Mouse (Mus musculus): Measurements from ENCODE around the gene Slc39a11.
A peak's percentile ranks its signal among the peaks of the same experiment; 100 is the strongest.

The Slc39a11 gene

DNA sequence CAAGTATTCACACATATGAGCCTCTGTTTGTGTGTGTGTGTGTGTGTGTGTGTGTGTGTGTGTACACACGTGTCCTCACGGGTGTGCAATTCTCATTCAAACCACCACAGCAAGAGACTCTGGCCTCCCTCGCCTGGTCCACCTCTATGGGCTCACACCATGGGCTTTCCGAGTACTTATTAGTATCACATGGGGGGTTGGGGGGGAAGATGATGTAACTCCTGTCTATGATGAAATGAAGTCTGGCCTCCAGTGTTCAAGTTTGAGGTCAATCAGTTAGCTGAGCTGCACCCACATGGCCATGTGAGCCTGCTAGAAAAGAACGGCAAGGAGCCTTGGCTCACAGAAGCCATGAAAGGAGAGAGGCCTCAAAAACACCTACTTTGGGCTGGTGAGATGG, 16.5 kb downstream of the Slc39a11 start:
- no peak for DNase-seq (ENCODE audit: low spot score in 2 of 2)

DNA sequence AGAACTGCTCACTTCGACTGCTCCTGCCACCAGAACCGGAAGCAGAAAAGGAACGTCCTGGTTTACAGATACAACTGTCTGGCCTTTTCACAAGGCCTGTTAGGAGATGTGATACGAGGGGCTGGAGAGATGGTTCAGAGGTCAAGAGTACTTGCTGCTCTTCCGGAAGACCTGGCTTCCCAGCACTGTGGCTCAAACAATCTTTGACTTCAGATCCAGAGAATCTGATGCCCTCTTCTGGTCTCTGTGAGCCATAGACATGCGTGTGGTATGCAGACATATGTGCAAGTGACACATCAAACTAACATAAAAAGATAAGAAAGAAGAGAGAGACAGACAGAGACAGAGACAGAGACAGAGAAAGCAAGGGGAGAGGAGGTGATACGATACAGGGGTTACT, 17.6 kb downstream of the Slc39a11 start:
- DNase-seq (ENCODE audit: low spot score in 2 of 2), result no peak

DNA sequence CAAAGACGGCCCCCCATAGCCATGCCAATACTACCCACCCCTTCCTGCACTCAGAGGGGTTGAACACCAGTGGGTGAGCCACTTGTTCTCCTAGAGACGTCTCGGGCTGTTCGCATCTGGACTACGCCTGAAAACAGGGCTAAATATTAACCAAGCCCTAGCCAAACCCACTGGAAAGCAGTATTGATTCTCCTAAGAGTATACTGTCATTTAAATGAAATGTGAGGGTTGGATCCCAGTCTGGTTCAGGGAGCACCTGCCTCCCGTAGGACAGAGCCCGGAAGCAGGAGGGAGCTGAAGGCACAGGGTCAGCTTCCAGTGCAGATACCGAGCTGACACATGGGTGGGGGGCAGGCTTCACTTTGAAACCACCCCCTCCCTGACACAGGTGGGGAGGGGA, 18.0 kb downstream of the Slc39a11 start:
- DNase-seq (ENCODE audit: low spot score in 2 of 2), result no peak

DNA sequence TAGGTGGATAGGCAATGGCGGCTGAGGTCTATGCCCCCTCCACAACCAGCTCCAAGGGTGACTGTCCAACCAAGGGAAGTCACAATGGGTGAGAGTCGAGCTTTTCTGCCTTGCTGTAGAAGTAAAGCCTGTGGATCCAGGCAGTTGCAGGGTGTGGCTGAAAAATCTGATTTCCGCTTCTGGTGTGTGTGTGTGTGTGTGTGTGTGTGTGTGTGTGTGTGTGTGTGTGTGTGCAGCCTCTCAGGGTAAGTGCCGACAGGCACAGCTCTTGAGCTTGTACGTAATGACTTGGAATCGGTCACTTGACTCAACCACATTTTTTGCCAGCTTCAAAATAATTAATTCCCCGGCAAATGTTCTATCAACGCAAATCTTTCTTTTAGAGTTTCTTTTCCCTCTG, 18.6 kb downstream of the Slc39a11 start:
- no peak for DNase-seq (ENCODE audit: low spot score in 2 of 2)

DNA sequence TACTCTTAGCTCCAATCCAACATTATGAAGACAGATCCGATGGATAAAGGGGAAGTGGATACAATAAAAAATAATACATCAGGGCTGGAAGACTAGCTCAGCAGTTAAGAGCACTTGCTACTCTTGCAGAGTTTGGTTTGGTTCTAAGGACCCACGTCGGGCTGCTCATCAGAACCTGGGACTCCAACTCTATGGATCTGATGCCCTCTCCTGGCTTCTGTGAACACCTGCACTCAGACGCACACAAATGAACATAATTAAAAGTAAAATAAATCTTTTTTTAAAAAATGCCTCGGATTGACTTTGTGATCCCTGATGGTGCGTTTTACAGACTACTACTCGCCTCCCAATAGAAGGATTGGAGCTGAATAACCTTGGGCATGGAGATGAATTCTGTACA, 19.2 kb downstream of the Slc39a11 start:
- no peak for DNase-seq (ENCODE audit: low spot score in 2 of 2)

DNA sequence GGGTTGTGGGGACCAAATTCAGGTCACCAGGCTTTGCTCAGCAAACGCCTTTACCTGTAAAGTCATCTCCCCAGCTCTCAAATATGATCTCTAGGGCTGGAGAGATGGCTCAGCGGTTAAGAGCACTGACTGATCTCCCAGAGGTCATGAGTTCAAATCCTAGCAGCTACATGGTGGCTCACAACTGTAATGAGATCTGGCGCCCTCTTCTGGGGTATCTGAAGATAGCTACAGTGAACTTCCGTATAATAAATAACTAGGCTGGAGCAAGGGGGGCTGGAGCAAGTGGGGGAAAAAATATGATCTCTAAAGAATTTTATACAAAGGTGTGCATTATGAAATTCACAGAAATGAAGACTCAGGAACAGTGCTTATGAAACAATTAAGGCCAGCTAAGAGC, 22.1 kb downstream of the Slc39a11 start:
- DNase-seq (ENCODE audit: low spot score in 2 of 2), result no peak

DNA sequence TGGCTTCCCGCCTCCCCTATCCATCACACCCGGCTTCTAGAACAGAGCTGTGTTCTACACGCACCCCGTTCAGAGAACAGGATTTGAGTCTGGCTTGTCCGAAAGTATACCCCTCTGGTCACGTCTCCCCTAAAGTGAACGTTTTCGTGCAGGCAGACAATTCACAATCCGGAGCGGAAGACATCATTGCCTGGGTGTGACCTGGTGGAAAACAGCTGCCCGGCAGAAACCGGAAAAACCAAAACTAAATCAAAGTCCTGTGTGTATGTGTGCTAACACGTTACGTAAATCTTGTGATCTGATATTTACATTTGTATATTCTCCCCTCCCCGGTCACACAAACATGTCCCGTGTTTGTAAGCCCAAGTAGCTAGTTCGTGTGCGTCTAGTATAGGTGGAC, 24.4 kb downstream of the Slc39a11 start:
- DNase-seq (ENCODE audit: low spot score in 2 of 2), result no peak

DNA sequence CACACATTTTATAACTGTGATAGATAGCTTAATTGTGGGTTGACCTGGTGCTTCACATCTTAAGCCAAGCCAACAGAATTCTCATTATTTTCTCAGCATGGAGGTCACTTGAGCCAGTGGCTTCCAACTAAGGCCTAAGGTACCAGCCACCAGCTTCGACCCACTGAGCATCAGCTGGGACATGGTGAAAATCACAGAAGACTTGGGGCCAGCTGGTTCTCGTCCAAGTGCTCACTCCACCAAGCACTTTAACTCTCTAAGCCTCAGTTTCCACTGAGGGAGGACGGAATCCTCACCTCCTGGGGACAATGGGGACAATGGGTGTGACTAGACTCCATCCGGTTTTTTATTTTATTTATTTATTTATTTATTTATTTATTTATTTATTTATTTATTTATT, 27.9 kb downstream of the Slc39a11 start:
- DNase-seq (ENCODE audit: low spot score in 2 of 2), result no peak

DNA sequence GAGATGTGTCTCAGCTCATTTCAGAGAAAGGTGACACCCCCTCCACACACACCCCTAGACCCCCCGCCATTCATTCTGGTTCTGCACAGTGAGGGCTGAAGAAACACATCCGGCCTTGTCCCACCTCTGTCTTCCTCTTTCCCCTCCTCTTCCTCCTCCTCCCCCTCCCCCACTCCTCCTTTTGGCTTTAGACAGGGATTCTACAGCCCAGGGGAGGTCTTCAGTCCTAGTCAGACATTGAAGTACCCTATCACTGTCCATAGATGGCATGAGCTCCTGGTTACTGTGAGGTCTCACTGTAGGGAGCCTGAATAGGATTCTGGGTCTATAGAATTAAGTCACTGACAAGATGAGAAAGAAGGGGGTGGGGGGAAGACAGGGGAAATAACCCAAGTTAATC, 28.9 kb downstream of the Slc39a11 start:
- DNase-seq (ENCODE audit: low spot score in 2 of 2), result no peak

DNA sequence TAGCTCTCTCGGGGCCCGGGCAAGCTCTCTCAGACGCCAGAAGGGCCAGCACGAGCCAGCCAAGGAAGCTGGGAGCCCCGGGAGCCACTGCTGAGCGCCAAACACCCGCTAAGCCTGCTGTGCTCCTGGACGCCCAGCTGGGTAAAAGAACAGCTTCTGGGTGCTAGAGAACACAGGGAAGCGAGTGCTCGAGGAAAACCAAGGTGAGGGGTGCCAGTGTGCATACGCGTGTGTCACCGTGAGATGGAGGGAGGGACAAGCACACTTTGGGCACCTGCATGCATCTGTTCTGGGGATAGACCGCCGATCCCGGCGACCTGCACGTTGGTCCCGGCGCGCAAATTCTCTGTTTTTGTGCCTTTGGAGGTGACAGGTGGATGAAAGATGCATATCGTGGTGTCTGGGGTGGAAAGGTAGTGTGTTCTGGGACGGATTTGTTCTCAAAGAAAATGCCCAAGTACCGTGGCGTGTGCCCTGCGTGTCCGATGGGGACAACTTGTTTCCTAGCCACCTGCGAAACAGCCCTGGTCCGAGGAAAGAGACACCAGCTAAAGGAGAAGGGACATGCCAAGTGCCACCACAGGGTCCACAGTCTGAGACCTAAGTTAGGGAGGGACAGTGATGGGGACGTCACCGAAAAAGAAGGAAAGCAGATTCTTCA, 30.3 kb downstream of the Slc39a11 start:
- DNase-seq (ENCODE audit: low spot score in 2 of 2), result no peak

DNA sequence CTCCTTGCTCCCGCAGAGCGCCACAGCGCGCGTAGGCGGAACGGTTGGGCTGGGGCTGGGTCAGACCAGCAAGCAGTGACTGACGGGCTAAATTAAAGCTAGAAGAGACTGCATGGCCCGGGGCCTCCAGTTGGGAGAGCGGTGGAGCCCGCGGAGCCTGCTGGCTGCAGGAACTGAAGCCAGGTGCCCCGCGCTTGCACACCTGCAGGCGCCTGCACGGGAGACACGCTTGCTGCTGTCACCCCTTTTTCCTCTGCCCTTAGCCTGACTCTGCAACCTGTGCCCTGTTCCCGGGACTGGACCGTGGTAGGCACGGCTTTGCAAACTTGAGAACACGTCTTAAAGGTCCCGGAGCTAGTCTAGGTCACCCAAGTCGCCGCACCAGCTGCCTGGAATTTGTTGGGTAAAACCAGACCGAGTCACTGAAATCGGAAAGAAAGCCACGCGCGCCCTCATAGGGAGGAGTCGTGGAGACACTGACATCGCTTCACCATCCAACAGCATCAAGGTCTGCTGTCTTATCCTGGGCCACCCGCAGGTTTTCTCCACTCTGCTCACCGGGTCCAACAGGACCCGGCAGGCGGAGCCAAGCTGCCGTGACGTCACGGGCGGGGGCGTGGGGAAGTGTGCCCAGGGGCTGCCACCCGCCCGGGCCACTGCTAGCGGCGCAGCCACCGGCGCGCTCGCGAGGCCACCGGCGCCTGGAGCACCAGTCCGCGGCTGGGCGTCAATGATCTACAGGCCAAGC, 31.0 kb downstream of the Slc39a11 start, which contains the start of gene Sstr2:
Sstr2 (plus strand) TSS at position 671 of the 748 bp plus-strand sequence.
- peak; percentile 76 to 78 for DNase-seq (ENCODE audit: low spot score in 2 of 2)

DNA sequence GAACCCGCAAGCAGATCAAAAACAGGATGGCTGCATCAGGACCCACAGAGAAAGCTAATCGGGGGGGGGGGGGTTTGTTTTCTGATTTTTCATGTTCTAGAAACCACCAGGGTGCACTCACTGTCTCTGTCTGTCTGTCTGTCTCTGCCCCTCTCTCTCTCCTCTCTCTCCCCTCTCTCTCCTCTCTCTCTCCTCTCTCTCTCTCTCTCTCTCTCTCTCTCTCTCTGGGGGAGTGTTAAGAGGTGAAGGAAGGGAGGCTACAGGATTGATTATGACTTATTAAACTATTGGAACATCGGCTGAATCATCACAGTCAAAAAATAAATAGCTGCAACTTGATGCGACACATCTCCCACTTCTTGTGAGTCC, 31.6 kb downstream of the Slc39a11 start:
- no peak for DNase-seq (ENCODE audit: low spot score in 2 of 2)

DNA sequence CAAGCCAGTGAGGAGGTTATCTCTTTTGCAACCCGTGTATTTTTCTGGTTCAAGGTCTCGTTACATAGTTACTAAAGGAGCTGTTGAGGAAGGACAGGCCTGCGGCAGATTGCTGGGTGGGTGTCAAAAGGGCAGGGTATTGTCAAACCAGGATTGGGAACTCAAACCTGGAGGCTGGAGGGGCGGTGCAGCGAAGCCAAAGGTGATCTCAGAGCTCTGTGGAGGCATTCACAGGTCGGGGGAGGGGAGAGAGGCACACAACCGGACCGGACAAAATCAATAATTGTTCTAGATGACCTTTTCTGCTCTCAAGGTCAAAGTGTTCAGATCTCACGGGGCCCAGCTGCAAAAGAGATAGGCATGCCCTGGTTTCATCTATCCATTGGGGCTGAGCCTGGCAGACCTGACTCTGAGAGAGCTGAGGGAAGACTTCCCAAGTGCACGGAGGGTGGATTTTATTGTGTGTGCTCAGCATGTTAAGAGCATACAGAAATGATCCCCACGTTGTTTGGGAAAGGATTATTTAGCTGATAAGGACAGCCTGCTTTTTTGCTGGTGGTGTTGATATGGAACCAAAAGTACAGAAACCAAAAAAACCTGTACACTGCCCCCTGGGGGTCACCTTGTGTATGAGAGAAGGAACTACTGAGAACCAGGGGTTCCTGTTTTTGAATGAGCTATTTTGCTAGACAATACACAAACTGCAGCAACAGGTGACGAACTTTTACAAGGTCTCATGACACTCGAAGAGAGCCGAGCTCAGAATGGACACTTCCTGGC, 32.6 kb downstream of the Slc39a11 start:
- DNase-seq (ENCODE audit: low spot score in 2 of 2), result peak; percentile 58 to 71

DNA sequence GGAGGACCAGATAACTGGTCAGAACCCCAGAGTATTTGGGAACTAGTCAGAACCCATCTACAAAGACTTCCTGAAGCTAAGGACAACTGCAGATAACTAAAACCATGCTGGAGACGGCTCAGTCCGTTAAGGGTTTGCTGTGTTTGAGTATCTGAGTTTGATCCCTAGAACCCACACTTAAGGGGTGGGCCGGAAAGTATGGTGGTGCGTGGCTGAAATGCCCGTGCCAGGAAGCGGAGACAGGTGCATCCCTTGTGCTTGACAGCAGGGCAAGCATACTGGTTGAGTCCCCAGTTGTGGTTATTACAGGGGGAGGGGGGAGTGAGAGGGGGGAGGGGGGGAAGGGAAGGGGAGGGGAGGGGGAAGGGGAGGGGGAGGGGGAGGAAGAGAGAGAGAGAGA, 35.4 kb downstream of the Slc39a11 start:
- no peak for DNase-seq (ENCODE audit: low spot score in 2 of 2)

DNA sequence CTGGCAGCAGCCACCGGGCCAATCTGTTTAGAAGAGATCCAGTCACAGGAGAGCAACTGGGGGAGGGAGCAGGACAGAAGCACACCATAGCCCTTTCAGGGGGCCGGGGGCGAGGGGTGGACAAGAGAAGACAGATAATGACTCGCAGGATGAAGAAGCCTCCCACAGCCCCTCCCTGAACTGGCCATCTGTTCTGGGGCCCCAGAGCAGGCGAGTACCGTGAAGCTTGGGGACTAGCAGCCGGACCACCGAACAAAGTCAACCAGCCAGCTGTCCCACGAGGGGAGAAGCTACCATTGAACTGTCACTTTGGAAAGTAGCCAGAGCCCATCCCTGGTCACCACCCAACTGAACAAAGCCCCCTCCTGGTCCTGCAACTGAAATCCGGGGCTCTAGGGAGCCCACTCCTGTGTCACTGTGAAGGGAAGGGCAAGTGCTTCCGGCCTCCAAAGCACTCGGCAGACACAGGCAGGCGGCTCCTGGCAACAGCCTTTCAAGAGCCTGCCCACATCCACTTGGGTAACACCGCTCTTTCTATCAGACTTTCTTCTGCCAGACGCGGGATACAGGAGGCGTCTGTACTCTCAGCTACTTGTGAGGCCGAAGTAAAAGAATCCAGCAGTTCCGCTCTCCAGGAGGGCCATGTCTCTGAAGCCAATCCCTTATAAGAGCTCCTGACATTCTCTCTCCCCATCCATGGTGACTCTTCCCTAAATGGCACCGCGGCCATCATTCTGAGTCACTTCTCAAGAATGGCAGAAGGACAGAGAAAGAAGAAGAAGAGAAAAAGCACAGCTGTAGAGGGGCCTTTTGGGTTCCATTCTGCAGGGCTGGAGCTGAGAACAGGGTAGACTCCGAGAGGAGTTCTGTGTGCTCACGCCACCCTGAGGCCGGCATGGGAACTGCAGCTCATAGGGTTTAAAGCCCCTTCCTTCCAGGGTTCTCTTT, 37.9 kb downstream of the Slc39a11 start:
- peak; percentile 49 to 68 for DNase-seq (ENCODE audit: low spot score in 2 of 2)

DNA sequence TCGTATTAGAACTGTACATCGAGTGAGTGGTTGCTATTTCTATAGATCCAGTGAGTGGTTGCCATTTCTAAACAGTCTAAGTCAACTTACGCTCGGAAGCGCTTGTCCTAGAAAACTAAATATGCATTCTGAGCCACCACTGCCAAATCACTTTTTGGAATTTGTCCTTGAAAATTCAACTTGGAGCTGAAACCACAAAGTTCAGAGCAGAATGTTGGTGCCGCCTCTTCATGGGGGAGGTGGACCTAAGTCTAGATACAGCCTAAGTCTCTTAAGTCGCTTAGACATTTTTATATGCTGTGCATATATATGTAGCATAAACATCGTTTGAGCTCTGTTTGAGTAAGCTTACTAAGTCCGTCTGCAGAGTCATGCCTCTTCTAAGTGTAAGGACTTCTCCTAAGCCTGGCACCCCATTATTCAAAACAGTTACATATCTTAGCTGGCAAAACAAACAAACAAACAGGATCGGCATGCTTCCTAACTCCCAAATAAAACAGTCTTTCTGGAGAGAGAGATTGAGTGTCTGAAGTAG, 38.7 kb downstream of the Slc39a11 start:
- DNase-seq (ENCODE audit: low spot score in 2 of 2), result peak in 1 of 2 experiments; percentile 60

DNA sequence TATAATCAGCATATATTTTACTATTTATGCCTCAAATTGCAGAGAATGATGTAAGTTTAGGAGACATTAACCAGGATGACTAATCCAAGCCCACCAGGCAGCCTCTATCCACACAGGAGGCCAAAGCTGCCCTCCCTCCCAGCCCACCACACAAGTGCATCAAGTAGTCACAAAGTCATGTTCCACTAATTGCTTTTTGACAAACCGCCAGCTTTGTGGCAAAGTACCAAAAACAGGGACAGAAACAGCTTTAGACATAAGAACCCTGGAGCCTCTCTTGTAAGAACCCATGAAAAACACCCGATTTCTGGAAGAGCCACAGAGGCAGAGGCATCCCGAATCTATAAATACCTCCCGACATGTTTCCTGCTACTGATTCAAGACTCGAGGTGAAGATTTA, 39.6 kb downstream of the Slc39a11 start:
- DNase-seq (ENCODE audit: low spot score in 2 of 2), result no peak

DNA sequence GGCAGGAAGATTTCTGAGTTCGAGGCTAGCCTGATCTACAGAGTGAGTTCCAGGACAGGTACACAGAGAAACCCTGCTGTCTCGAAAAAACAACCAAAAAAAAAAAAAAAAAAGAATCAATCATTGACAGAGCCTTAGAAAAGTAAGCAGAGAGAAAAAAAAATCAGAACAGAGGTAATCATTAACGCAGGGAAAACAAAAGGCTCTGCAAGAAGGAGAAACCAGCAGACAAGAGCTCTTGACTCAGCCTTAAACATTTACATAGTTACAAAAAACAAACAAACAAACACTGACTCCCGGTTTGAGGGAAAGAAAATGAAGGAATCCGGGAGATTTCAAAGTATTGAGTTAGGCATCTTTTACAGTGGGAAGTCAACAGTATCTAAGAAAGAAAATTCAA, 40.3 kb downstream of the Slc39a11 start:
- no peak for DNase-seq (ENCODE audit: low spot score in 2 of 2)

DNA sequence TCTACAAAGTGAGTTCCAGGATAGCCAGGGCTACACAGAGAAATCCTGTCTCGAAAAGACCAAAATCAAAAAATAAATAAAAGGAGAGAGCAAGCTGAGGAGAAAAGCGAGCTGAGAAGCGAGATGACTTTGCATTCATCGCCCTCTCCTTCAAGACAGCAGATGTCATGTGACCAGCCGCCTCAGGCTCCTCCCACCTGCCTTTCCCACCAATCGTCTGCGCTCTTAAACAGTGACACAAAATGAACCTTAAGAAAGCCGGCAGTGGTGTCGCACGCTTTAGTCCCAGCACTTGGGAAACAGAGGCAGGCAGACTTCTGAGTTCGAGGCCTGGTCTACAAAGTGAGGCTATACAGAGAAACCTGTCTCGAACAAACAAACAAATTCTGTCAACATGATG, 42.3 kb downstream of the Slc39a11 start:
- no peak for DNase-seq (ENCODE audit: low spot score in 2 of 2)

DNA sequence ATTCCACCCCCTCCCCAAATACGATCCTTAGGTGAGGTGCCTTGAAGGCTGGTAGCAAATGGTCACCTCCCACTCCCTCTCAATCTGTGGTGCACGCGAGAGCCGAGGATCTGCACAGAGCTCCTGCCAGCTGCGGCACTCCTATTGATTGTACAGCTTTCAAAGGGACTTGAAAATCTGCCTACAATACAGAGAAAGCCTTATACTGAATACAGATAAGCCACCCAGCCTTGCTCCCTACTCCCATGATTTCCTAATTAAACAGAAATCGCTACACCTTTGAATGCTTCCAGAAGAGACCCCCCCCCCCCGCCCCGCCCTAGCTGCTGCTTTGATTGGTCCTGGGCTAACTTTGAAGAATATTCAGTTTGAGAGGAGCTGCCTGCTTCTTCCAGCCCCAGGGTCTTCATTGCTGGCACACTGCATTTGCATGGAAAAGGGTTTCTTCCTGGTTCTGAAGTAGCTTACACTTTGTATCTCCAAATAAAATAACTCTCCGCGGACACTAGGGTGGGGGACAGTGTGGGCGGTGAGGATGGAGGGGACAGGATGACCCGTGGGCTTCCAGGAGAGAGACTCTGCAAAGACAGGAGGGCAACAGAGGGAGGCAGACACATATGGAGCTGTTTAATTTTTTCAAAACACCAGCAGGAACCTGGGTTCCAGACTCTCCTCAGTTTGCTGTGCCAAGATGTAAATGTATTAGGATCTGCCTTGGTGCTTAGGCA, 48.1 kb downstream of the Slc39a11 start:
- DNase-seq (ENCODE audit: low spot score in 2 of 2), result no peak

Data from frontal cortex, postnatal 36 days (tissue).